Mouse (Mus musculus) ES-E14 (cell line): ENCODE data around the gene Appbp2. TPM values are rescaled to one million over a fixed set of nuclear protein-coding genes. Genes with fewer than 3 reads are reported as not detected.

ENCODE experiments used
- DNase-seq: peaks from one replicate; pipeline ENCODE4 v3.0.0-alpha.2; 2013; ENCODE audit warnings: low read depth, low spot score
- H3K27ac ChIP-seq: 2 replicates; pipeline ENCODE4 v1.5.1; 2012; ENCODE audit warnings: low read depth, mild to moderate bottlenecking, low read length, moderate library complexity, mixed read lengths; ENCODE audit not compliant: poor library complexity, insufficient read depth, severe bottlenecking
- H3K36me3 ChIP-seq: 2 replicates; pipeline ENCODE4 v1.6.1; 2012; ENCODE audit warnings: mild to moderate bottlenecking, low read length, moderate library complexity, mixed read lengths; ENCODE audit not compliant: control insufficient read depth, poor library complexity, insufficient read depth, severe bottlenecking
- H3K4me1 ChIP-seq, 2 experiments: fragments of 150-350 bp in 1 of 2; sonication (generic) in 1 of 2; 2 replicates each; pipeline ENCODE4 v1.6.1; 2012; ENCODE audit warnings: low read length in 2 of 2, mild to moderate bottlenecking in 1 of 2, mixed read lengths in 1 of 2; ENCODE audit not compliant: control insufficient read depth in 2 of 2, insufficient read depth in 2 of 2, poor library complexity in 1 of 2
- H3K4me3 ChIP-seq, 2 experiments: fragments of 150-350 bp in 1 of 2; sonication (generic) in 1 of 2; 2 replicates each; pipeline ENCODE4 v1.5.1; 2012; ENCODE audit warnings: low read length in 2 of 2, low read depth in 1 of 2, mild to moderate bottlenecking in 1 of 2, mixed read lengths in 1 of 2; ENCODE audit not compliant: insufficient read depth in 1 of 2, poor library complexity in 1 of 2, severe bottlenecking in 1 of 2
- H3K9ac ChIP-seq: 2 replicates; pipeline ENCODE4 v1.6.1; 2012; ENCODE audit warnings: low read depth, mild to moderate bottlenecking, low read length, mixed read lengths; ENCODE audit not compliant: poor library complexity, insufficient read depth, severe bottlenecking
- H3K9me3 ChIP-seq: fragments of 150-350 bp; sonication (generic); 2 replicates; pipeline ENCODE4 v1.6.1; 2012; ENCODE audit warnings: low read depth, mild to moderate bottlenecking, low read length; ENCODE audit not compliant: control insufficient read depth, insufficient read depth
- CHD2 ChIP-seq: IDR thresholded peaks from 2 replicates; pipeline ENCODE4 v1.6.1; 2014; ENCODE audit warnings: mild to moderate bottlenecking, low read depth, low read length, inconsistent platforms
- HCFC1 ChIP-seq: IDR thresholded peaks from 2 replicates; pipeline ENCODE4 v1.6.1; 2012; ENCODE audit warnings: low read length, inconsistent platforms, borderline replicate concordance; ENCODE audit not compliant: insufficient read depth
- MAFK ChIP-seq: IDR thresholded peaks from 2 replicates; pipeline ENCODE4 v1.6.1; 2014; ENCODE audit warnings: mild to moderate bottlenecking, low read depth, low read length, inconsistent platforms; ENCODE audit not compliant: insufficient read depth
- ZC3H11A ChIP-seq: IDR thresholded peaks from 2 replicates; pipeline ENCODE4 v1.6.1; 2012; ENCODE audit warnings: low read depth, mild to moderate bottlenecking, inconsistent platforms, low read length, borderline replicate concordance
- ZNF384 ChIP-seq: IDR thresholded peaks from 2 replicates; pipeline ENCODE4 v1.6.1; 2012; ENCODE audit warnings: low read depth, low read length, inconsistent platforms
- in situ Hi-C, 2 experiments: fragments of 600-800 bp; cut with MboI; formaldehyde crosslinking; loops; one replicate each; pipeline ENCODE4 v1.15.1; 2025; ENCODE audit warnings: low sequenced_read_pairs in 2 of 2, inconsistent platforms in 1 of 2; ENCODE audit not compliant: unreplicated experiment in 2 of 2
- total RNA-seq: library from RNA; depleted of rRNA; stranded (reverse); fragments of 300-350 nt; gene quantifications from 2 replicates; pipeline ENCODE4 v1.2.3, GENCODE M21; 2012

The Appbp2 gene
- total RNA-seq, 1 experiment: 37.2 TPM

DNA sequence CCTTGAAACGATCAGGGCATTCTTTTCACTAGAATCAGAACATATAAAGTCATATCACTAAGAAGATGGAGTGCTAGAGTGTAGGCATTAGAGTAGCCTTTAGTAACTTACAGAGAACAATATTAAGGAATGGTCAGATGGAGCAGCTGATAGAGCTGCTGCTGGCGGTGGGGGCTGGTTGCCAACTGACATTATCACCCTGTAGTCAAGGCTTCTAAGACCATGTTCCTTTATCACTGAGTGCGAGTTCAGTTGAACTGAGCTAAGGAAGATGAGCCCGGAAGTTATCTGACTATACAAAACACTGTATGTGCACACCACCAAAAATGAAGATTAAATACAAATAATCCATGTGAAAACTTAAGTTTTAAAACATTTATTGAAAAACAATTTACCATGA lies 45.8 kb downstream of the Appbp2 start:
- H3K4me3 ChIP-seq: no peak overlapping the region
- no peaks in the 10 kb centered on the region for H3K9me3 ChIP-seq
- no peak overlapping the region for H3K27ac ChIP-seq
- peaks cover 0 to 4% of the 10 kb centered on the region in 2 experiments; a peak in 1 of 4 replicates for H3K4me1 ChIP-seq
- in situ Hi-C loops: no loop called here
- H3K9ac ChIP-seq: no peak overlapping the region
- H3K36me3 ChIP-seq: peaks cover 17% of the 10 kb centered on the region
- TF ChIP-seq HCFC1 (no peak), MAFK (no peak), CHD2 (no peak), ZC3H11A (no peak), ZNF384 (no peak)
- no peak for DNase-seq

DNA sequence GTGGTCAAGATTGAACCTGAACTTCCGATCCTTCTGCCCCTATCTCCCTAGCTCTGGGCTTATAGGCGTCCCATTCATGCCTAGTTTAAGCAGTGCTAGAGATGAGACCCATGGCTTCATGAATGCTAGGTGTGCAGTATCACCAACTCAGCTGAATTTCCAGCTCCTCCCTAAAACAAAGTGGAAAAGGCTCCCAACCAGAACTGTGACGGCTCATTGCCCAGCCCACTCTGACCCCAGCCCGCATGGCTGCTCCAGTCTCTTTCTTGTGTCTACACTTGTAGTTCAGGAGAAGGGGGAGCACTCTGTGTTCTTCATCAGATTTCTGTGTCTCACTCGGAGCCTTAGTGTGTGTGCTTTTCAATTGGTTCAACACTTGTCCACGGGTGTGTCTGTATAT lies 50.1 kb downstream of the Appbp2 start:
- TF ChIP-seq ZNF384 (no peak), HCFC1 (no peak), CHD2 (no peak), MAFK (no peak), ZC3H11A (no peak)
- DNase-seq: no peak

GRCm38 (mm10) chr11:85184082-85184481 lies 50.8 kb downstream of the Appbp2 start:
- Histone ChIP-seq H3K9ac (no peak overlapping the region), H3K36me3 (no peaks in the 10 kb centered on the region; the same call in 1 of the 2 replicates), H3K9me3 (no peaks in the 10 kb centered on the region), H3K4me3 (no peak overlapping the region), H3K4me1 (peaks cover 0 to 4% of the 10 kb centered on the region in 2 experiments; a peak in 1 of 4 replicates), H3K27ac (no peak overlapping the region)
- TF ChIP-seq CHD2 (no peak), ZC3H11A (no peak; the same call in 1 of the 2 replicates), MAFK (no peak), HCFC1 (no peak), ZNF384 (no peak)
- in situ Hi-C loops: no loop called here
- DNase-seq: peak; percentile 91

More for the DNA sequence above, 50.1 kb downstream of the Appbp2 start:
- no peaks in the 10 kb centered on the region; the same call in 1 of the 2 replicates for H3K36me3 ChIP-seq
- H3K9me3 ChIP-seq: no peaks in the 10 kb centered on the region
- H3K9ac ChIP-seq: no peak overlapping the region
- in situ Hi-C loops: no loop called here
- H3K4me1 ChIP-seq: peaks cover 0 to 4% of the 10 kb centered on the region in 2 experiments; a peak in 1 of 4 replicates
- H3K4me3 ChIP-seq: no peak overlapping the region
- H3K27ac ChIP-seq: no peak overlapping the region

DNA sequence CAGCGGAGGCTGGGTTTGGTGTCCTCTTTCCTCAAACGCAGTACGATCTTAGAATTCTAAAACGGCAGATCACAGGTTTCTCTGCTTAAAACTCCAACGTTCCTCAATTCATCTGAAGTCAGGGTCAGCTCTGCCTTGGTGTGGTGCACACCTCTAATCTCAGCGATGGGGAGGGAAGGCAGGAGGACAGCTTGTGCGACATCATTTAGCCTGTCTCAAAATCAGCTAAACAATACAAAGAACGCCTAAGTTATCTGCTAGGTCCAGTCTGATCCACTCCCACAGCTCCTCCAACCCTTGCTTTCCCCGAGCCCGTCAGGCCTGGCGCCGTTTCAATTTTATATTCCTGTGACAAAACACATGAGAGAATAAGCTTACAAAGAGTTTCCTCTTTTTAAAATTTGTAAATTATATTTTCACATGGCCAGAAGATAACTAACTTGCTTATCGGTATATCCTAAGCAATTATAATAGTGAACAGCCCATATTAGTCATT lies 51.6 kb downstream of the Appbp2 start:
- Histone ChIP-seq H3K9me3 (no peaks in the 10 kb centered on the region), H3K4me1 (peaks cover 0 to 4% of the 10 kb centered on the region in 2 experiments; a peak in 1 of 4 replicates), H3K36me3 (no peaks in the 10 kb centered on the region), H3K9ac (peak overlapping the region; percentile 68), H3K4me3 (peak overlapping the region; percentile 45 to 70), H3K27ac (no peak overlapping the region)
- in situ Hi-C loops: no loop called here
- TF ChIP-seq HCFC1 (no peak), ZNF384 (no peak), CHD2 (no peak)
- no peak for DNase-seq
